Mouse (Mus musculus): ENCODE data around the gene Noto. TPM values are rescaled to one million over a fixed set of nuclear protein-coding genes. Genes with fewer than 3 reads are reported as not detected.

Gene Noto
- polyA plus RNA-seq, 1 experiment from 2014 or later: 0.94 TPM

Other genes starting within 250 kb of the Noto start
- gene Emx1, start 236.4 kb upstream of the Noto start, polyA plus RNA-seq (2015; fragmentation: Nextera tagmentation; extraction: Ambion mirVana): not detected in 2 replicates
- gene Sfxn5, start 90.5 kb upstream of the Noto start, polyA plus RNA-seq (2015; fragmentation: Nextera tagmentation; extraction: Ambion mirVana): 7.0 and 7.8 TPM in 2 replicates
- 12.0 and 12.2 TPM in 2 replicates for gene Rab11fip5, start 49.3 kb upstream of the Noto start, polyA plus RNA-seq (2015; fragmentation: Nextera tagmentation; extraction: Ambion mirVana)
- gene Smyd5, start 8.1 kb downstream of the Noto start, polyA plus RNA-seq (2015; fragmentation: Nextera tagmentation; extraction: Ambion mirVana): 53.4 and 55.2 TPM in 2 replicates
- gene Cct7, start 27.6 kb downstream of the Noto start, polyA plus RNA-seq (2015; fragmentation: Nextera tagmentation; extraction: Ambion mirVana): 446 and 448 TPM in 2 replicates
- 47.4 and 48.2 TPM in 2 replicates for gene Pradc1, start 28.1 kb downstream of the Noto start, polyA plus RNA-seq (2015; fragmentation: Nextera tagmentation; extraction: Ambion mirVana)
- gene Fbxo41, start 79.1 kb downstream of the Noto start, polyA plus RNA-seq (2015; fragmentation: Nextera tagmentation; extraction: Ambion mirVana): 0.08 and 0.11 TPM in 2 replicates
- not detected in 2 replicates for gene Egr4, start 89.7 kb downstream of the Noto start, polyA plus RNA-seq (2015; fragmentation: Nextera tagmentation; extraction: Ambion mirVana)
- gene Alms1, start 163.6 kb downstream of the Noto start, polyA plus RNA-seq (2015; fragmentation: Nextera tagmentation; extraction: Ambion mirVana): 5.1 TPM in 2 replicates